In genomic region chr2:36053249-36053648, GRCm38 (mm10) we compare ENCODE assay signal across 28 mouse cellular contexts. TPM values are rescaled to one million over a fixed set of nuclear protein-coding genes. Genes with fewer than 3 reads are reported as not detected.
A peak's percentile ranks its signal among the peaks of the same experiment; 100 is the strongest.
DNase-seq lines count a peak whose midpoint lies in the region; ATAC-seq and TF ChIP-seq lines count a peak whose summit lies in the region.
"Had no signal": no experiment of that assay in that cellular context is flagged by ENCODE, and none has a peak within 500 bp of the region (broad histone marks: within the 10 kb centered on the region; RNA-seq: fewer than 3 reads in every experiment).

No protein-coding gene starts in this region.

- H3K4me2 ChIP-seq in embryonic facial prominence, embryonic 14.5 days (ENCODE audit: low read depth, low read length): no peak overlapping the region
- no peak overlapping the region for H3K4me2 ChIP-seq in lung, postnatal 0 days (replicated peaks; ENCODE audit: low read depth, low read length)
- H3K4me2 ChIP-seq: embryonic facial prominence, embryonic 12.5 days; heart, embryonic 11.5 days; hindbrain, embryonic 15.5 days; liver, embryonic 13.5 days; lung, embryonic 15.5 days; midbrain, embryonic 15.5 days; neural tube, embryonic 12.5 days had no signal

- H3K4me3 ChIP-seq in embryonic facial prominence, embryonic 14.5 days (ENCODE audit: low read depth, low read length): no peak overlapping the region
- no peak overlapping the region for H3K4me3 ChIP-seq in embryonic facial prominence, embryonic 10.5 days
- H3K4me3 ChIP-seq in lung, postnatal 0 days (ENCODE audit: low read depth, low read length): no peak overlapping the region
- H3K4me3 ChIP-seq: embryonic facial prominence, embryonic 12.5 days; erythroblast, embryonic 14.5 days; hindbrain, embryonic 15.5 days; liver, embryonic 13.5 days; lung, embryonic 15.5 days; midbrain, embryonic 15.5 days; neural tube, embryonic 12.5 days had no signal

- H3K9ac ChIP-seq in embryonic facial prominence, embryonic 14.5 days (ENCODE audit: low read depth, low read length): no peak overlapping the region
- H3K9ac ChIP-seq in lung, postnatal 0 days (replicated peaks; ENCODE audit: low read depth): no peak overlapping the region
- H3K9ac ChIP-seq: embryonic facial prominence, embryonic 12.5 days; hindbrain, embryonic 15.5 days; liver, embryonic 13.5 days; lung, embryonic 15.5 days; midbrain, embryonic 15.5 days; neural tube, embryonic 12.5 days had no signal

- no peak overlapping the region for H3K27ac ChIP-seq in embryonic facial prominence, embryonic 14.5 days (replicated peaks; ENCODE audit: low read depth, low read length)
- no peak overlapping the region for H3K27ac ChIP-seq in embryonic facial prominence, embryonic 10.5 days (replicated peaks)
- no peak overlapping the region for H3K27ac ChIP-seq in lung, postnatal 0 days (ENCODE audit: low read length)
- H3K27ac ChIP-seq: embryonic facial prominence, embryonic 12.5 days; hindbrain, embryonic 15.5 days; liver, embryonic 13.5 days; lung, embryonic 15.5 days; macrophage; midbrain, embryonic 15.5 days; neural tube, embryonic 12.5 days had no signal

- WGBS in embryonic facial prominence, embryonic 14.5 days: 55% methylated on average over 3 of the region's 3 CpGs
- WGBS in embryonic facial prominence, embryonic 10.5 days: 83% methylated on average over 3 of the region's 3 CpGs
- WGBS in lung, postnatal 0 days: 27% methylated on average over 3 of the region's 3 CpGs

- peak; percentile 50 for DNase-seq in embryonic facial prominence, embryonic 14.5 days (ENCODE audit: low spot score)
- DNase-seq in embryonic facial prominence, embryonic 10.5 days (ENCODE audit: low spot score): no peak
- DNase-seq in layer of hippocampus, adult 11-12 months (ENCODE audit: low spot score): peak; percentile 21
- no peak for DNase-seq in layer of hippocampus, postnatal 10 days (ENCODE audit: low spot score in 2 of 2)
- peak; percentile 41 for DNase-seq in lung, postnatal 0 days (ENCODE audit: low spot score)
- DNase-seq in lung, postnatal 25 days (ENCODE audit: low spot score): no peak
- DNase-seq in right cerebral cortex, postnatal 25 days: peak; percentile 18
- no peak for DNase-seq in ovary, postnatal 10 days (ENCODE audit: low spot score)
- DNase-seq: adrenal gland, postnatal 14 days; gastrocnemius, postnatal 14 days; heart, adult 11 months; kidney, postnatal 25 days; liver, embryonic 13.5 days; retina, postnatal 1 day; thymus, postnatal 14 days had no signal

- H3K27me3 ChIP-seq in embryonic facial prominence, embryonic 14.5 days (replicated peaks; ENCODE audit: control insufficient read depth, insufficient read depth, low read length): no peaks in the 10 kb centered on the region
- 0 out of 2 replicates have a peak, but pooled peaks cover 8% of the 10 kb centered on the region for H3K27me3 ChIP-seq in embryonic facial prominence, embryonic 10.5 days (replicated peaks; ENCODE audit: low read depth, poor library complexity, severe bottlenecking)
- H3K27me3 ChIP-seq in lung, postnatal 0 days (replicated peaks; ENCODE audit: insufficient read depth, low read length): no peaks in the 10 kb centered on the region
- H3K27me3 ChIP-seq: embryonic facial prominence, embryonic 12.5 days; hindbrain, embryonic 15.5 days; lung, embryonic 15.5 days; midbrain, embryonic 15.5 days; neural tube, embryonic 12.5 days had no signal

- no peak for TF ChIP-seq CTCF in lung, postnatal 0 days (IDR thresholded peaks at IDR 0.05)

- H3K4me1 ChIP-seq in embryonic facial prominence, embryonic 14.5 days (ENCODE audit: control insufficient read depth, insufficient read depth, low read length): peaks cover 2% of the 10 kb centered on the region
- H3K4me1 ChIP-seq in embryonic facial prominence, embryonic 10.5 days: peaks cover 17% of the 10 kb centered on the region
- H3K4me1 ChIP-seq in lung, postnatal 0 days (ENCODE audit: insufficient read depth, low read depth, low read length): no peaks in the 10 kb centered on the region

- no peaks in the 10 kb centered on the region for H3K9me3 ChIP-seq in embryonic facial prominence, embryonic 14.5 days (ENCODE audit: control insufficient read depth, low read length)
- H3K9me3 ChIP-seq in embryonic facial prominence, embryonic 10.5 days: no peaks in the 10 kb centered on the region
- H3K9me3 ChIP-seq in lung, postnatal 0 days (ENCODE audit: low read length): no peaks in the 10 kb centered on the region
- H3K9me3 ChIP-seq: embryonic facial prominence, embryonic 12.5 days; hindbrain, embryonic 15.5 days; liver, embryonic 13.5 days; lung, embryonic 15.5 days; midbrain, embryonic 15.5 days; neural tube, embryonic 12.5 days had no signal

- no peak for ATAC-seq in embryonic facial prominence, embryonic 14.5 days (ENCODE audit: low read depth)
- ATAC-seq in lung, postnatal 0 days: no peak
- ATAC-seq: intestine, embryonic 16.5 days; midbrain, embryonic 15.5 days had no signal

- TF ChIP-seq EP300 in lung, postnatal 0 days (IDR thresholded peaks at IDR 0.05): no peak

- no peaks in the 10 kb centered on the region for H3K36me3 ChIP-seq in embryonic facial prominence, embryonic 14.5 days (ENCODE audit: control insufficient read depth, insufficient read depth, low read length)
- no peaks in the 10 kb centered on the region for H3K36me3 ChIP-seq in embryonic facial prominence, embryonic 10.5 days (replicated peaks)
- H3K36me3 ChIP-seq in lung, postnatal 0 days (ENCODE audit: insufficient read depth, low read length): no peaks in the 10 kb centered on the region
- H3K36me3 ChIP-seq: embryonic facial prominence, embryonic 12.5 days; hindbrain, embryonic 15.5 days; liver, embryonic 13.5 days; lung, embryonic 15.5 days; midbrain, embryonic 15.5 days; neural tube, embryonic 12.5 days had no signal

RNA-seq across cellular contexts. Expression of gene Morn5, which starts 4.0 kb away (rescaled TPM):
- polyA plus RNA-seq in embryonic facial prominence, embryonic 14.5 days (2014; fragmentation: Nextera tagmentation; extraction: Ambion mirVana): 1.0 and 6.8 TPM in 2 replicates
- polyA plus RNA-seq in embryonic facial prominence, embryonic 10.5 days (2016; fragmentation: Nextera tagmentation; extraction: Ambion mirVana): 0.29 and 0.74 TPM in 2 replicates
- 1 to 10 TPM; 1.8 to 2.5 TPM for total RNA-seq in layer of hippocampus, postnatal 10 days (2021)
- 5.3 and 6.7 TPM in 2 replicates for polyA plus RNA-seq in lung, postnatal 0 days (2015; fragmentation: Nextera tagmentation; extraction: Ambion mirVana)
- total RNA-seq: adrenal gland, postnatal 14 days; gastrocnemius, postnatal 14 days; hematopoietic stem cell, adult 5-6 weeks had no signal
- polyA plus RNA-seq: erythroblast, embryonic 14.5 days; heart, postnatal 0 days; kidney, embryonic 14.5 days; liver, embryonic 13.5 days; macrophage; spleen, adult 2 months had no signal

RNA-seq across cellular contexts. Expression of gene Ndufa8, which starts 4.0 kb away (rescaled TPM):
- 228 and 236 TPM in 2 replicates for polyA plus RNA-seq in embryonic facial prominence, embryonic 14.5 days (2014; fragmentation: Nextera tagmentation; extraction: Ambion mirVana)
- polyA plus RNA-seq in embryonic facial prominence, embryonic 10.5 days (2016; fragmentation: Nextera tagmentation; extraction: Ambion mirVana): 203 and 215 TPM in 2 replicates
- total RNA-seq in layer of hippocampus, postnatal 10 days (2021): 100 to 1,000 TPM; 183 to 205 TPM
- 202 and 228 TPM in 2 replicates for polyA plus RNA-seq in lung, postnatal 0 days (2015; fragmentation: Nextera tagmentation; extraction: Ambion mirVana)

RNA-seq across cellular contexts. Expression of gene Lhx6, which starts 52.0 kb away (rescaled TPM):
- 5.3 and 5.4 TPM in 2 replicates for polyA plus RNA-seq in embryonic facial prominence, embryonic 14.5 days (2014; fragmentation: Nextera tagmentation; extraction: Ambion mirVana)
- 13.5 and 16.1 TPM in 2 replicates for polyA plus RNA-seq in embryonic facial prominence, embryonic 10.5 days (2016; fragmentation: Nextera tagmentation; extraction: Ambion mirVana)
- total RNA-seq in layer of hippocampus, postnatal 10 days (2021): 10 to 100 TPM; 21.7 to 26.5 TPM
- polyA plus RNA-seq in lung, postnatal 0 days (2015; fragmentation: Nextera tagmentation; extraction: Ambion mirVana): 1.7 and 2.0 TPM in 2 replicates
- total RNA-seq: hematopoietic stem cell, adult 5-6 weeks had no signal
- polyA plus RNA-seq: erythroblast, embryonic 14.5 days; macrophage had no signal

Comparison
In these comparisons a context has a peak if more than half of its experiments do, and no peak if none do; other contexts are left out.
1. DNase-seq: peak in embryonic facial prominence, embryonic 14.5 days (single experiment), layer of hippocampus, adult 11-12 months (single experiment), lung, postnatal 0 days (single experiment) and right cerebral cortex, postnatal 25 days (single experiment); none in embryonic facial prominence, embryonic 10.5 days (single experiment), layer of hippocampus, postnatal 10 days (0 of 2), lung, postnatal 25 days (single experiment) and ovary, postnatal 10 days (single experiment).